Mouse (Mus musculus): ENCODE results near the gene Nkain1. TPM values are rescaled to one million over a fixed set of nuclear protein-coding genes. Genes with fewer than 3 reads are reported as not detected.

Gene Nkain1
- polyA plus RNA-seq, 1 experiment = not detected

GRCm38 (mm10) chr4:130516490-130516889 is 57.5 kb downstream of the Nkain1 start:
- Histone ChIP-seq H3K36me3 (replicated peaks; ENCODE audit: low read length) (no peaks in the 10 kb centered on the region), H3K4me1 (peaks cover 18% of the 10 kb centered on the region), H3K27me3 (replicated peaks) (peaks cover 3% of the 10 kb centered on the region), H3K4me3 (replicated peaks) (no peak overlapping the region), H3K9me3 (no peaks in the 10 kb centered on the region)
- no peak for TF ChIP-seq GATA1 (IDR thresholded peaks at IDR 0.05; ENCODE audit: borderline replicate concordance, low read length)
- no peak for TF ChIP-seq FLI1 (IDR thresholded peaks at IDR 0.05; ENCODE audit: low read length)

Other genes starting within 250 kb of the Nkain1 start
- gene Zcchc17, start 214.2 kb downstream of the Nkain1 start, polyA plus RNA-seq (2012; ENCODE audit: insufficient read depth, low replicate concordance) = 26.7 and 32.2 TPM in 2 replicates
- 28.0 and 33.2 TPM in 2 replicates for gene Snrnp40, start 214.0 kb downstream of the Nkain1 start, polyA plus RNA-seq (2012; ENCODE audit: insufficient read depth, low replicate concordance)
- 6.7 and 7.0 TPM in 2 replicates for gene Pum1, start 89.1 kb upstream of the Nkain1 start, polyA plus RNA-seq (2012; ENCODE audit: insufficient read depth, low replicate concordance)
- gene Sdc3, start 218.4 kb upstream of the Nkain1 start, polyA plus RNA-seq (2012; ENCODE audit: insufficient read depth, low replicate concordance) = 52.8 and 57.2 TPM in 2 replicates

All from megakaryocyte, embryonic 14.5 days (primary cell).